Comparison of ENCODE assay signal across 8 mouse cellular contexts in genomic region chr13:109547700-109548099, GRCm38 (mm10).
DNase-seq lines count a peak whose midpoint lies in the region.

No protein-coding gene starts in this region.

- peak; percentile 92 for DNase-seq in ZHBTc4 (ENCODE audit: low read depth, low spot score)
- DNase-seq in cerebellum, adult 9-11 months, result peak; percentile 80
- peak; percentile 37 to 69 for DNase-seq in frontal cortex, postnatal 14 days (ENCODE audit: low spot score in 2 of 2)
- DNase-seq in induced T-regulatory cell, adult 2 months (ENCODE audit: low read depth), result peak; percentile 90
- DNase-seq in left cerebral cortex, adult 18-20 months (ENCODE audit: low spot score in 2 of 2), result peak; percentile 84 to 86
- DNase-seq in mesoderm, embryonic 11.5 days (ENCODE audit: low read depth, low spot score), result peak; percentile 88
- peak; percentile 82 for DNase-seq in right cerebral cortex, postnatal 4 days
- DNase-seq in yolk sac, embryonic 10.5 days (ENCODE audit: low spot score), result peak; percentile 64

Comparison
In these comparisons a context has a peak if more than half of its experiments do, and no peak if none do; other contexts are left out.
1. Peak in every context shown above with its lines: DNase-seq.